Mouse (Mus musculus) Muller cell, postnatal 12 days (primary cell): ENCODE measurements at regions not wholly inside any gene's neighbourhood (a gene's known extent, or its start where the extent isn't known, plus 50 kb on each side); places are given as distances from the start of the nearest gene placed in this dataset.

ENCODE experiments used
- DNase-seq: peaks from one replicate; pipeline ENCODE4 v3.0.0-alpha.2; 2015; ENCODE audit errors: inconsistent ontology term

- no peak for DNase-seq
Measured at GRCm38 (mm10) chr12:43851264-43852009, 358.7 kb downstream of the Dnajb9 start.

- peak; percentile 94 for DNase-seq
Measured at GRCm38 (mm10) chr12:43843907-43844537, 366.1 kb downstream of the Dnajb9 start.

- DNase-seq = no peak
Measured at GRCm38 (mm10) chr12:43831976-43832375, 378.1 kb downstream of the Dnajb9 start.

GRCm38 (mm10) chr12:43828641-43829040 is 381.5 kb downstream of the Dnajb9 start:
- DNase-seq = no peak

GRCm38 (mm10) chr12:43827901-43828300 is 382.2 kb downstream of the Dnajb9 start:
- peak; percentile 70 for DNase-seq

GRCm38 (mm10) chr12:43827296-43827695 is 382.8 kb downstream of the Dnajb9 start:
- DNase-seq = peak; percentile 88

DNA sequence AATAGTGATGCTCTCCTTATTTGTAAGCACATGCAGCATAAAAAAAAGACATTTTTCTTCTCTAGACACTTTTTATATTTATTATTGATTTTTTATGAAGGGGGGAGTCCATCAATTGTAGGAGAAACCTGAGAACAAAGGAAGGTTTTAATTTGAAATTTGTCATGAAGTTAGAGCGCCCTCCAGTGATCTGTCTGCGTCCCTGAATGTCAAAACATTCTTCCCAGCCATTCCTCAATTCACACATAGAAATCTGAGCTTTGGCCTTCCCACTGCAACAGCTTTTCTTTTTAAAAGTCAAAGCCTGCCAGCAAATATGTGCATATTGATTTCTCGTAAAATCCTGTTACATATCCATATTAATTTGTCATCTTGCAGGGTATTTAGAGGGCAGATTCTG is 396.6 kb downstream of the Dnajb9 start:
- DNase-seq = peak; percentile 23

- no peak for DNase-seq
Measured at GRCm38 (mm10) chr12:43772766-43773165, 437.4 kb downstream of the Dnajb9 start.

DNA sequence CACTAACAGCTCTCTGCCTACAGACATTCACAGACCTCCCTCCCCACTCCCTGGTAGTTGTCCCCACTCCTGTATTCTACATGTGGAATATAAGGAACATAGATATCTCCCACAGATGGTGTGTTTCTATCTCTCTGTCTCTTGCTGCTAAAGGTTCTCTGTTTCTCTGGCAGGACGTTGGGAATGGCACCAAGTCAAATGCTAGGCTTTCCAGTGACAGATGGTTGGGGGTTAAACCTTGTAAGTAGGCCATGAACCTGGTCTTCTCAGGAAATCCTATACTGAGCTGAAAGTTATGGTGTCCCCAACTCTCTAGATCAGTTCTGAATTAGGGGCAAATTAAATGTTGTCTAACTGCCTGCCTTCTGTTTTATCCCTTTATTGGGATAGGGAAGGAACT is 448.0 kb downstream of the Dnajb9 start:
- DNase-seq = no peak
